Mouse (Mus musculus): ENCODE data around the gene Cfl1. TPM values are rescaled to one million over a fixed set of nuclear protein-coding genes. Genes with fewer than 3 reads are reported as not detected.
A peak's percentile ranks its signal among the peaks of the same experiment; 100 is the strongest.

The Cfl1 gene
- total RNA-seq, 2 experiments from 2014 or later = 1,259 to 1,272 TPM

DNA sequence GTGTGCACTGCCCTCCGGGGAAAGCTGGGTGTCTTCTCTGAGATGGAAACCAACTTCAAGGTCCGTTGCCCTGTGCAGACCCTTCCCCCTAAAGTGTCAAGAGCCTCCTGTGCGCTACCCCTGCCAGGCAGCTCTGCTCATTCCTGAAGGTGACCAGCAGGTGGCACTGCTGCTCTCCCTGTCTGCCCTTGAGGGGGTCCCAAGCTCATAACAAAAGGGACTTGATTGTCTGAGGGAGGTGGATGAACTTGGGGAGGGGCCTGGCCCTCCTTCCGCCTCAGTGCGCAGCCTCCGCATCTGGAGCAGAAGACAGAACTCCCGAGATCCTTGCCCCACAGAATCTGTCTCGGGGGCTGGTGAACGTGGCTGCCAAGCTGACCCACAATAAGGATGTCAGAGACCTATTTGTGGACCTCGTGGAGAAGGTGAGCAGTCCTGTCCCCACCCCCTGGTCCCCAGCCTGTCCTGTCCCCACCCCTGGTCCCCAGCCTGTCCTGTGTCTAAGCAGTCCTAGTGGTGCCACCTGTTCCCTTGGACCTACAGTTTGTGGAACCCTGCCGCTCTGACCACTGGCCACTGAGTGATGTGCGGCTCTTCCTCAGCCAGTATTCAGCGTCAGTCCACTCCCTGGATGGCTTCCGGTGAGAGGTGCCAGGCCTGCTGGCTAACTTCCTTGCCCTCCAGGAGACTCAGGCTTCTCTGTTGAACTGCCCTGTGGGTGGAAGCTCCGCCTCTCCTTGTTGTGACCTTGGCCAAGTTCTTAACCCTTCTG is 26.3 kb upstream of the Cfl1 start:
- peak in 1 of 2 experiments; percentile 54 for DNase-seq (ENCODE audit: low spot score in 2 of 2)

DNA sequence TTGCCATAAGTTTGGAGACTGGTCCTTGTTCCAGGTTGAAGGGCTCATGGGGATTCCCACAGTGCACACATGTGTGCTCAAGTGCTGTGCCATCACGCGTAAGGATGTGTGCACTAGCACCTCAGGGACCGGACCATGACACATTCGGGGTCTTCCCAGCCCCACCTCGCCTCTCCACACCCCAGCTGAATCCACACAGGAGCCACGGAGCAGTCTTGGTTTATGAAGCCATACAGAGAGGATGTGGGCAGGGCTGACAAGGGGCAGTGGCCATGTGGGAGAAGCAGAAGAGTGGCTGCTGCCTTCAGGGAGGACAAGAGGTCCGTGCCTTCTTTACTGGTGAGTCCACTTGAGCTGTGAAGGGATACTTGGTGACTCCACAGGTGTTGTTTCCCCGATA is 25.2 kb upstream of the Cfl1 start:
- DNase-seq (ENCODE audit: low spot score in 2 of 2) = no peak

DNA sequence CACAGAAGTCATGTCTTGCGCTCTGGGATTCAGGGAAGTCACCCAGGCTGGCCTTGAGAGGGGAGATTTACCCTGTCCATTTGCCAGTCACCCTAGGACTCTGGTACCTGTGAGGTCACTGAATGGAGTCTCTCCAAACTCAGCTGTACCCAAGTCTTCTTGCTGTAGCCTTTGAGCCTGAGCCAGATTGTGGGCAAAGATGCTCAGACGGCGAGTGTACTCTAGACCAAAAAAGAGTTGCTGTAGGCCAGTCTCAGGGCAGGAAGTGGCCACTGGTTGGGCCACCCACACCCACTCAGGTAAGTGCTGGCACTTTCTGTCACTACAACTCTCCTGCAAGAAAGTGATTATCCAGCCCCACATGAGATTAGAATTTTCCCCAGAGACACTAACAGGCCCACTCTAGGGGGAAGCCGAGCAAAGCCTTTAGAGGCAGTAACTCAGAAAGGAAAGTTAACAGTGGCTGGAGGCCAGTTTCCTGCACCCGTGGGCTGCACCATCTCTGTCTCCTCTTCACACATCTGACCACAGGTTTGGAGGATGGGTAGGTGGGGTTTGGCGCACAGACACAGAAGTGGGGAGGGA is 23.2 kb upstream of the Cfl1 start:
- no peak for DNase-seq (ENCODE audit: low spot score in 2 of 2)

DNA sequence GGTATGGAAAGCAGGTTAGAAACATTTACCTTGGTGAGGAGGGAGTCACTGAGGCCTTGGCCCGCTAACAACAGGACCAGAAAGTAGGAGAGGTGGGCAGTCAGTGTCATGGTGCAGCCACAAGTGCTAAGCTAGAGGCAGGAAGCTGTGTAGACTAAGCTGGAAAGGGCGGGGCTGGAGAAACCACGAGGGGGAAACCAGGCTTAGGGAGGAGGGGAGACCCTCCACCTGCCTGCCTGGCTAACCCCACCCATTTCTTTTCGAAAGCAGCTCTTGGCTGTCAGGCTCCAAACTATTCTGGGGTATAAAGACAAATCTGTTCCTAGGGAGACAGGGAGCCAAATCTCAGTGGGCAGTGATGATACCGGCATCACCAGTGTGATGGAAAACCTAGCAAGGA is 21.9 kb upstream of the Cfl1 start, which contains the start of gene Ctsw:
Gene Ctsw, minus strand, starts transcription at position 134 of the 400 bp plus-strand sequence.
- DNase-seq (ENCODE audit: low spot score in 2 of 2) = no peak

DNA sequence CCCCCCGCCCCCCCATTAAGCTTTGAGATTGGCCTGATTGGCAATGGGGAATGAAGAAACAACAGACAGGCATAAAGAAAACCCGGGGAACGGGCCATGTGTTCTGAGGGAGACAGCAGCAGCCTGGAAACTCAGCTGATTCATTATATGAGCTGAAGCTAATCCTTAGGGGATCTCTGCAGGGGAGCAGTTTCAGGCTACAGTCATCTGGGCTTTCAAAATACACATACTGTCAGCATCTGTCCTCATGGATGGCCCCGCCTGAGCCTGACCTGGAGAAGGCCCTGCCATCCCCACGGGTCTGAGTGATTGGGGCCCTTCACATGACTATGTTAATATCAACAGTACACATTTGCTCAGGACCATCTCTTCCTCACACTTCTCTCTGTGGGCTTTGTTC is 18.4 kb upstream of the Cfl1 start:
- DNase-seq (ENCODE audit: low spot score in 2 of 2) = no peak

DNA sequence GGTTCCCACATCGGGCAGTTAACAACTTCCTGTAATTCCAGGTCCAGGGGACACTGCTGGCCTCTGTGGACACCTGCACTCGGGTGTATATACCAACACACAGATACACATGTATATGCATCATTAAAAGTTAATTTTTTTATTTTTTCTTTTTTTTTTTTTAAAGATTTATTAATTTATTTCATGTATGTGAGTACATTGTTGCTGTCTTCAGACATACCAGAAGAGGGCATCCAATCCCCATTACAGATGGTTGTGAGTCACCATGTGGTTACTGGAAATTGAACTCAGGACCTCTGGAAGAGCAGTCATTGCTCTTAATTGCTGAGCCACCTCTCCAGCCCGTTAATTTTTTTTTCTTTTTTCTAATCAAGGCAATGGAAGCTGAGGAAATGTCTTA is 17.4 kb upstream of the Cfl1 start:
- no peak for DNase-seq (ENCODE audit: low spot score in 2 of 2)

DNA sequence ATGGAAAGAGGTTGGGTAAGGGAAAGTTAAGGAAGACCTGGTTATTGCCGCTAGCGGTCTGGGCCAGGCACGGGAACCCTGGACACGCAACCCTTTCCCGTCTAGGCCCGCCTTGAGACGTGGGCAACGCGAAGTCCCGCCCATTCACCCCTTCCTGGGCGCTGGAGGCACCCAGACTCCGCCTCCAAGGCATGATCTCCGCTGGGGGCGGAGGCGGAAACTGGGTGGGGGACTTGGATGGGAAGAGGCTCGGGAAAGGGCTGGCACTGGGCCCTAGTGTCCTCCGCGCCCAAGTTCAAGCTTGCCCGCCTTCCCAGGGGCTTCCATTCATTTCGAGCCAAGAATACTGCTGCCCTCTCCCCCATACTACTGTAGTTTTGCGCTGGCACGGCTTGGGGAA is 16.5 kb upstream of the Cfl1 start, which contains the start of gene Efemp2:
Gene Efemp2, plus strand, starts transcription at position 235 of the 400 bp plus-strand sequence.
- DNase-seq (ENCODE audit: low spot score in 2 of 2) = no peak

DNA sequence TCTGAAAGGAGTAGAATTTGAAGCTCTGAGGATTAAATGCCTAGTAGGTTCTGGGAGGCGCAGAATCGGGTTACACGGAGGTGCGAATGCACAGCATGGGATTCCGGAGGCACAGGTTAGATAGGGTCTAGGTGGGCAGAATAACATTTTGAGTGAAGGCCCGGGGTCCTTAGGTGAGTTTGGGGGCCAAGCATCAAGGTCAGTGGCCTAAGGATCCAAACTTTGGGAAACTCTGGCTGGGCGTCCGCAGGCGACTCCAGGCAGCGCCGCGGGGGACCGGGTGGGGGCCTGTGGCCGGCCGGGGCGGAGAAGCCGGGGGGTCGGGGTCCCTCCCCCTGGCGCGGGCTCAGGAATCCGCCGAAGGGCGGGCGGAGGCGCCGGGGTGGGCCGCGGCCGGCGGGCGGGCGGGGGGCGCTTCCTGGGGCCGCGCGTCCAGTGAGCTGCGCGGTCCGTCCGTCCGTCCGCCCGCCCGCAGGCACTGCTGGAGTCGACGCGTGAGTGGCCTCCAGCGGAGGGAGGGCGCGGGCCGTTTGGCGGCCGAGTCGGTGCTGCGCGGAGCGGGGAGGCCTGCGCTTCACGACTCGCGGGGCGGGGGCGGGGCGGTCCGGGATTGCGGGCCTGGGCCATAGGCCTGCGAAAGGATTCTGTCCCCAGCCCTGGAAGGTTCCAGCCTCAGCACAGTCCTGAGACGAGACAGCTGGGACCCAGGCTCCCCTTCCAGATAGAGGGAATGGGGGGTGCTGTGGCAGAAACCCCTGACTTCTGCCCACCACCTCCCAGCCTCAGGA is 15.8 kb upstream of the Cfl1 start:
- DNase-seq (ENCODE audit: low spot score in 2 of 2) = no peak

DNA sequence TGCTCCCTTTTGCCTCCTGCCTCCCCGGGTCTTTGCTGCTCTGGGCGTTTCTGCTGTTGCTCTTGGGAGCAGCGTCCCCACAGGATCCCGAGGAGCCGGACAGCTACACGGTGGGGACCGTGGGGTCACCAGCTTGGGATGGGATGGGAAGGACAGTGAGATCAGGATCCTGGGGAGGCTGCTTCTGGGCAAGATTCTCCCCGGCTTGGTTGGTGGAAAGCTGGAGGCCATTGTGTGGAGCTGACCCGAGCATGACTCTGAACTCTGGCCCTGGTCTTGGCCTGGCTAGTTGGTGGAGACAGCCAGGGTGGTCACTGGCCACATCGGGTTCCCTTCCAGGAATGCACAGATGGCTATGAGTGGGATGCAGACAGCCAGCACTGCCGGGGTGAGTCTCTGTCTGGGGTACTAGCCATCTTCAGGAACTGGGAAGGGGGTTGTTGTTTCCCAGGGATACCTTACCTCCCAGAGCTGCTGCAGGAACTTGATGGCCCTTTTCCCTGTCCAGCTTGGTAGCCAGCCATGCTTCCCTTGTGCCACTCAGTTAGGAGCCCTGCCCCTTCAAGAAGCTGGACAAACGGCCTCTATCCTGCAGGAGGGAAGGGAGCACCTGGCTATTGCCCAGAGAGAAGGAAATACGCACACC is 15.1 kb upstream of the Cfl1 start:
- no peak for DNase-seq (ENCODE audit: low spot score in 2 of 2)

DNA sequence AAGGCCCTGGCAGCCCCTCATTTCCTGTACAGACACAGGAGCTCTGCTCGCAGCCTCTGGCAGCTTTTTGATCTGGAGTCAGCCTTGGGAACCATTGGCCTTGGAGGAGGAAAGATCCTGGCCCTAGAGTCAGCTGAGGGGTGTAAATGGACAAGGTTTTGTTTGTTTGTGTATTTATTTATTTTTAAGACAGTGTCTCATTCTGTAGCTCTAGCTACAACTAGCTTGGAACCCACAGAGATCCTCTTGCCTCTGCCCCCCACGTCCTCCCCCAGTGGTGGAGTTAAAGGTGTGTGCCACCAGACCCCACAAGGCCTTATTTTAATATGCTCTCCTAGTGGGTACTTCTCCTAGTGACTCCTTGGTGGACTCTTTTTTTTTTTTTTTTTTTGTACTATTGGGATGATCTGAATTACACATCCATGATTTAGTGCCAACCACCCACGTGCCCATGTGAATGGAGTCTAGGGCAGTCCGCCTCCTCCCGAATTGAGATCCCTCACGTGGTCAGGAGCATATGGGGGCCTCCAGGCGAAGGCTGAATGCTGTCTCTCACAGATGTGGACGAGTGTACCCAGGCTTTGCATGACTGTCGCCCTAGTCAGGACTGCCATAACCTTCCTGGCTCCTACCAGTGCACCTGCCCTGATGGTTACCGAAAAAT is 13.1 kb upstream of the Cfl1 start:
- no peak for DNase-seq (ENCODE audit: low spot score in 2 of 2)

DNA sequence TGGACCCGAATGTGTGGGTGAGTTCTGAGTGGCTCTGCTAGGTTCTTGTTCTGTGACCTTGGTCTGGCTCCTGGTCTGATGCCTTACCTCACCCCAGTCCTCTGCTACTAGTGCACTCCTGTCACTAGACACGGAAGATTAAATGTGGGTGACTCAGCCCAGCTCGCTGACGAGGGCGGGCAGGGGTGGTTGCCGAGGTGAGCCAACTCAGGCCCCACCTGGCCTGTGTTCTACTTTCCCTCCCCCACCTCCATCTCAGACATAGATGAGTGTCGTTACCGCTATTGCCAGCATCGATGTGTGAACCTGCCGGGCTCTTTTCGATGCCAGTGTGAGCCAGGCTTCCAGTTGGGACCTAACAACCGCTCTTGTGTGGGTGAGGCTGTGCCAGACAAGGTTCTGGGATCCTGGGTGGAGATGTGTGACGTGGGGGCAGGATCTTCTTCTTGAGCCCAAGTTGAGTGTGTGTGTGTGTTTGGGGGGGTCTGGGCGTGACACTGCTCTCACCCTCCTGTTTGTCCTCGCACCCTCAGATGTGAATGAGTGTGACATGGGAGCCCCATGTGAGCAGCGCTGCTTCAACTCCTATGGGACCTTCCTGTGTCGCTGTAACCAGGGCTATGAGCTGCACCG is 12.5 kb upstream of the Cfl1 start:
- DNase-seq (ENCODE audit: low spot score in 2 of 2) = no peak

DNA sequence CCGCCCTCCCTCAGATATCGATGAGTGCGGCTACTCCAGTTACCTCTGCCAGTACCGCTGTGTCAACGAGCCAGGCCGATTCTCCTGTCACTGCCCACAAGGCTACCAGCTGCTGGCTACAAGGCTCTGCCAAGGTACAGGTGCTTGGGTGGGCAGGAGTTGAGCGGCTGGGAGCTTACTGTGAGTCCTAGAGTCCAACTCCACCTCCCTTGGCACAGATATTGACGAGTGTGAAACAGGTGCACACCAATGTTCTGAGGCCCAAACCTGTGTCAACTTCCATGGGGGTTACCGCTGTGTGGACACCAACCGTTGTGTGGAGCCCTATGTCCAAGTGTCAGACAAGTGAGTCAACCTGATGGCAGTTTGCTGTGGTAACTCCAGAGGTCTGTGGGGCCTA is 10.2 kb upstream of the Cfl1 start:
- no peak for DNase-seq (ENCODE audit: low spot score in 2 of 2)

DNA sequence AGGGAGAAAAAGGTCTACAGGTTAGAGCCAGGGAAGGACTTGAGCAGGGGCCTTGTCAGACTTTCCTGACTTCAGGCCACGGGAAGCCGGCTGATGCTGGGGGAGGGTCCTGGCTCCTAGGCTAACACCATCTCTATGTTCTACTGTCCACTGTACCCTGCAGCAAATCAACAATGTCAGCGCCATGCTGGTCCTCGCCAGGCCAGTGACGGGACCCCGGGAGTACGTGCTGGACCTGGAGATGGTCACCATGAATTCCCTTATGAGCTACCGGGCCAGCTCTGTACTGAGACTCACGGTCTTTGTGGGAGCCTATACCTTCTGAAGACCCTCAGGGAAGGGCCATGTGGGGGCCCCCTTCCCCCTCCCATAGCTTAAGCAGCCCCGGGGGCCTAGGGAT is 8.9 kb upstream of the Cfl1 start:
- no peak for DNase-seq (ENCODE audit: low spot score in 2 of 2)

DNA sequence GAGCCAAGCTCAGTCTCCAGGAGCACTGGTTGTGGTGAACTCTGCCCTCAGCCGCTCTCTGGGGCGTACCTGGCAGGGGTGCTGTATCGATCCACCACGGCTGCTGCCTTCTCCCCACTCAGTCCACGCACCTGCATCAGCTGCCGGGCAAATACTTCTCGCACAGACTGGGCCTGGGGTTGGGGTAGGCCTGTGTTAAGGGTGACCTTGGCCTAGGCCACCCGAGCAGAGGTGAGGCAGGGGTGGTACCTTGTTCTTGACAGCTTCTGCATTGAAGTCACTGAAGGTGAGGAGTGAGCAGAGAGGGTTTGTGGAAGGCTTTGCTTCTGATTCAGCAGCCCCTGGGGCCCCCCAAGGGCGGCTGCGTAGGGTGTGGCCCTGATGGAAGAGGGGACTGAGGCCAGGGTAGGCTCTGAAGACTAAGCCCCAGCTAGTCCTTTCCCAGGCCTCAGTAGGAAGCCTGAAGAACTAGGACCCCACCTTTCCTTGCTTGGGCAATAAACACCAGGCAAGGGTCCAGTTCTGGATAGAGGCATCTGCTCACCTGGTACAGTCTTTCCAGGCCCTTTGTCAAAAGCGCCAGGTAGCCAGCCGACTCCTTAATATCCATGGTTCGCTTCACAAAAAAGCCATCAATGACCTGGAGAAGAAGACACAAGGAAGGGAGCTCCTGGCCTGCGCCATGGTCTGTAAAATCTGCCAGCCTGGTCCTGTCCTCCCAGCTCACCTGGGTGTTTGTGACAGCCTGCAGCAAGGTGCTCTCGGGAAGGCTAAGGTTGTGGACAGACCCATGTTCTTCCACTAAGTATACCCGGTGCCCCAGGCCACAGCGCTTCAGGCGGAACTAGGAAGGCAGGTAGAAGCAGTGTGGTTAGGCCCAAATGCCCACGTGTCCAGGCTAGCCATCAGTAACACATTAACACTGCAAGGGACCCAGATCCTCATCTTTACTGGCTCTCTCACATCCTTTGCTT is 6.6 kb upstream of the Cfl1 start:
- no peak for DNase-seq (ENCODE audit: low spot score in 2 of 2)

DNA sequence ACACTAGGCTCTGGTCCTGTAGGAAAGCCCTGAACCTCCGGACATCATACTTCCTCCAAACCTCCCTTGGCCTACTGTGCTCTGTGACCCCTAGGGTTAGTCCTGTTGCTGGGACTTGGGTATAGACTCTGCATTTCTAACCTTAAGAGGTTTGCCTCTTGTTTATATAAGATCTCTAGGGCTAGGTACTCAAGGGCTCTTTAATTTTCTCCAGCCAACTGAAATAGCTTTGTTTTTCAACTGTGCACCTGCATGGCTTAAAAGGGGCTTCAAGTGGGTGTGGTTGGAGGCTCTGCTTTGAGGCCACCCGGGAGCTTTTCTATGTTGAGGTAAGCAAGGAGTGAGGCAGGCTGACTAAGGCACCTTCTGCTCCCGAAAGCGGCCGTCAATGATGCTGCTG is 5.8 kb upstream of the Cfl1 start:
- no peak for DNase-seq (ENCODE audit: low spot score in 2 of 2)

DNA sequence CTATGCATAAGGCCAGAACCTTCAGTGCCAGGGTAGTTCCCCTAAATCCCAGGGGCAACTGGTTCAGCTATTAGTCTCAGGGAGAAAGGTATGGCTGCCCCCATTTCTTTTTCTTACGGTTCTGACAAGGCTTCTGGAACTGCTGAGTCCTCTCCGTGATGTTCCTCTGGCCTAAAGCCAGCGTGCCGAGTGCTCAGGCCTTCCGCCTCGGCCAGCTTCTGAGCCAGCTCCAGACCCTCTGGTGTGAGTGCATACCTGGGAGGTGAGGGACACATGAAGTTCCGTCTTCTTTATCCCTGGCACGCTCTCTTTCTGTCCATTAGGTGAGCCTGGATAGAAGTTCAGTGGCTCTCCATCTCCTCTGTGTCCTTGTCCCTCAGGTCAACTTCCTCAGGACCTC is 4.9 kb upstream of the Cfl1 start:
- no peak for DNase-seq (ENCODE audit: low spot score in 2 of 2)

DNA sequence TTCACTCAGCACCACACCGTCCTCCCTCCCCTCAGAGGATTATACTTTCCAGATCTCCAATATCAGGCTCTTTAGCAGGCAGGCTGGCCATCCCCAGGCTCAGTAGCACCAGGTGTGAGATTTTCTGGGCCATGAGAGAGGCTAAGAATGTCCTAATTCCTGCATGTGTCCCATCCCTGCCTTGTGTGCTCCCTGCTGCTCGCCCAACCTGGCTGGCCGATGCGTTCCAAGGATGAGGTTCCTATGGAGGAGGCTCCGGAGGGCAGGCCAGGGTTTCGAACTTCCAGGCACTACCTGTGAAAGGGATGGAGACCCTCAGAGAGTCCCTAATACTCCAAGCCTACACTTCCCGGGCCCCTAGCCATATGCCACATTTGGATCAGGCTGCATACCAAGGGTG is 4.4 kb upstream of the Cfl1 start:
- DNase-seq (ENCODE audit: low spot score in 2 of 2) = no peak

DNA sequence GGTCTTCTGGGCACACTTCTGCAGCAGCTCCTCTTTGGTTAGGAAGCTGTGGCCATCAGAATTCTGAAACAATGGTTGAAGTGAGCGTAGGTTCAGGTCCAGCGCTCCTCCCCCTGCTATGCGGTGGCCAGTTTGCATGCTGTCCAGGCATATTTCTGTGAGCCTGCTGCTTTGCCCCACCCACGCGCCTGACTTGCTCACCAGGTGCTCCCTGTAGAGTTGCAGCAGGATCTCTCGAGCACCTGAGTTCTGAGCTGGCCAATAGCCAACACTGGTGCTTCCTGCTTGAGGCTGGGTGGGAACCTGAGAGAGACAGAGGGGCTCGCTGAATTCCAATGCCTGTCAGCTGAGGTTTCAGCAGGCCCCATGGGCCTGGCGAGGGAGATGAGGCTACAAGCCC is 4.0 kb upstream of the Cfl1 start:
- no peak for DNase-seq (ENCODE audit: low spot score in 2 of 2)

DNA sequence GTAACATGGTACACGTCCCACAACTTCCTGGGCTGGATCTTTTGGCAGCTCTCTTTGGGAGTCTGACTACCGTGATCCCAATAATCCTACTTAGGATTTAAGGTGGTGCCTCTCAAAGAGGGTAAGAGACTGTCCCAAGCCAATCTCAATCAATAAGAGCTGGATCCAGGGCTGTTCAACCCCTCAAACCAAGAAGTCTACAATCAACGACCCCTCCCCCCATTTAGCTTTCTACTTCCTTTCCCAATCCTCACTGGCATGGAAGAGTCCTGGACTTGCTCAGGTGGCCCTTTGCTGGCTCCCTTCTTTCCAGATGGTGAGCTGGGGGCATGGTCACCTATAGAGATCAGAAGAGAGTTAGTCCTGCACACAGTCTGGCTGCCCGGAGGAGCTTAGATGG is 3.5 kb upstream of the Cfl1 start:
- DNase-seq (ENCODE audit: low spot score in 2 of 2) = no peak

Measured in layer of hippocampus, adult 18-20 months (tissue).